Mouse (Mus musculus) thymus, postnatal 14 days (tissue): Measurements from ENCODE around the gene Neu1.
"Not testable (repeated sequence)": the region's sequence is repeated elsewhere in the genome, so short reads cannot be mapped to it uniquely, and the experiment has no call there.

Experiments
- DNase-seq: peaks from one replicate; pipeline ENCODE4 v3.0.0; 2021

The Neu1 gene

DNA sequence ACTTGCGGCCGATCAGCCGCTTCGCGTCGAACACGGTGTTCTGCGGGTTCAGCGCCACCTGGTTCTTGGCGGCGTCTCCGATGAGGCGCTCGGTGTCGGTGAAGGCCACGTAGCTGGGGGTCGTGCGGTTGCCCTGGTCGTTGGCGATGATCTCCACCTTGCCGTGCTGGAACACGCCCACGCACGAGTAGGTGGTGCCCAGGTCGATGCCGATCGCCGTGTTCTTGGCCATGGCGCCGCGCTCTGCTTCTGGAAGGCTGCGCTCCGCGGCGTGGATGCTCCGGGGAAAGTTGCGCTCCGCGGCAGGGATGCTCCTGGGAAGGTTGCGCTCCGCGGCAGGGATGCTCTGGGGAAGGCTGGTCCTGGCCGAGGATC, 40.6 kb downstream of the Neu1 start:
- not testable (repeated sequence) for DNase-seq

DNA sequence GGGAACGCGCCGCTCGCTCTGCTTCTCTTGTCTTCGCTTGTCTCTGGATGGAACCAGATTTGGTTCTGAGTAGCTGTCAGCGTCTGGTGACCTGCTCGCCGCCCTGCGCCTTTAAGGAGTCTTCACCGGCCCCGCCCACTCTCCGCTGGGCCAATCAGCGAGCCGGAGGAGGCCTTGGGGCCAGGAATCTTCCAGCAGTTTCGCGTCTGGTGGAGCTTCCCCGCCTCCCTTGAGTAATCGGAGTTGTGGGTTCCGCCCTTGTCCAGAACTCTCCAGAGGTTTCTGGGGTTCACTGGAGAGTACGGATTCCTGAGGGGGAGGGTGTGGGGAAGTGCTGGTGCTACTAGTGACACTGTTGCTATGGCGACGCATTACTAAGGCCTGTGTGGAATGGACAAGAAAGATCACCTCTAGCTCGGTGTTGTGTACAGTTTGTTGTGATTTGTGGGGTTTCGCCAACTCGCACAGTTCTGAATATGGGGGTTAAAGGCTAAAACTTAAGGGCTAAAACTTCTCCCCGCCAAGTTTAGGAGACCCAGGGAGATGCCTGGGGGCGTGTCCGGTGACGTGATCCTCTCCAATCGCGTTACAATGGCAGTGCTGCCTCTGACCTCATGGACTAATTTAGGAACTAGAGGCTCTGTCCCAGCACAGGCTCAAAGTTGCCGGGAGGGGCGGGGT, 41.2 kb downstream of the Neu1 start, which contains the start of the genes Hspa1a and Hspa1l:
Hspa1a (minus strand) TSS at position 88 of the 681 bp plus-strand sequence.
Hspa1l (plus strand) TSS at position 635 of the 681 bp plus-strand sequence.
- peak; percentile 58 for DNase-seq

DNA sequence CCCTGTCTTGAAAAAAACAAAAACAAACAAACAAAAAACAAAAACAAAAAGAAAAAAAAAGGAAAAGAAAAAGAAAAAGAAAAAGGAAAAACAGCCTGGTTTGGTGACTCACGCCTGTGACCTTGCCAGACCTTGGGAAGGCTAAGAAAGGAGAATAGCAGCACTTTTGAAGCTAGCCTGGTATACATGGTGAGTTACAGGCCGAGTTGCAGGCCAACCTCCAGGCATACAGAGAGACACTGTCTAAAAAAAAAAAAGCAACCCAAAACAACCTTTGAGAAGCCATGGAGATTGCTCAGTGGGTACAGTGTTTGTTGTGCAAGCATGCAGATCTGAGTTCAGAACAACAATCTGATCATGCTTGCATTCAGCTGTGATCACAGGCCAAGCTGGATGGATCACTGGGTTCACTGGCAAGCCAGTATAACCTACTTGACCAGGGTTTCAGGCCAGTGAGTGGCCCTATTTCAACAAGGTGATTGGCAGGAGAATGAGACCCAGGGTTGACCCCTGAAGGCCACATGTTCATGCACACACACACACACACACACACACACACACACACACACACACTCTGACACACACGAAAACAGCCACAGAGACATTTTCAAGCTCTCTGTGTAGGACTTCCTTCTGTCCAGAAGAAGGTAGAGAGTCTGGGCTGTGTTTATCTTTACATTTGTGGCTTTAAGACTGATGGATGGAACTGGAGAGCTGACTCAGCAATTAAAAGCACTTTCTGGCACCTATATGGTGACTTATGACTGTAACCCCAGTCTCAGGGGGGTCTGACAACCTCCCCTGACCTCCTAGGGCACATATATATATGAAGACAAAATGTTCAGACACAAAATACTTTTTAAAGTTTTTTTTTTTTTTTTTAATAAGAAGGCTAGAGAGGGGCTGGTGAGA, 44.8 kb downstream of the Neu1 start:
- DNase-seq: no peak

DNA sequence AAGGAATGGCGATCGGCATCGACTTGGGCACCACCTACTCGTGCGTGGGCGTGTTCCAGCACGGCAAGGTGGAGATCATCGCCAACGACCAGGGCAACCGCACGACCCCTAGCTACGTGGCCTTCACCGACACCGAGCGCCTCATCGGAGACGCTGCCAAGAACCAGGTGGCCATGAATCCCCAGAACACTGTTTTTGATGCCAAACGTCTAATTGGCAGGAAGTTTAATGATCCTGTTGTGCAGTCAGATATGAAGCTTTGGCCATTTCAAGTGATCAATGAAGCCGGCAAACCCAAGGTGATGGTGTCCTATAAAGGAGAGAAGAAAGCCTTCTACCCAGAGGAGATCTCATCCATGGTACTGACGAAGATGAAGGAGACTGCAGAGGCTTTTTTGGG, 45.9 kb downstream of the Neu1 start:
- no peak for DNase-seq

GRCm38 (mm10) chr17:34978239-34978638, 47.2 kb downstream of the Neu1 start:
- no peak for DNase-seq

- DNase-seq: no peak
Observed at GRCm38 (mm10) chr17:34979631-34980030, 48.6 kb downstream of the Neu1 start.

- DNase-seq: peak; percentile 54
Observed at GRCm38 (mm10) chr17:34980655-34981054, 49.6 kb downstream of the Neu1 start.

DNA sequence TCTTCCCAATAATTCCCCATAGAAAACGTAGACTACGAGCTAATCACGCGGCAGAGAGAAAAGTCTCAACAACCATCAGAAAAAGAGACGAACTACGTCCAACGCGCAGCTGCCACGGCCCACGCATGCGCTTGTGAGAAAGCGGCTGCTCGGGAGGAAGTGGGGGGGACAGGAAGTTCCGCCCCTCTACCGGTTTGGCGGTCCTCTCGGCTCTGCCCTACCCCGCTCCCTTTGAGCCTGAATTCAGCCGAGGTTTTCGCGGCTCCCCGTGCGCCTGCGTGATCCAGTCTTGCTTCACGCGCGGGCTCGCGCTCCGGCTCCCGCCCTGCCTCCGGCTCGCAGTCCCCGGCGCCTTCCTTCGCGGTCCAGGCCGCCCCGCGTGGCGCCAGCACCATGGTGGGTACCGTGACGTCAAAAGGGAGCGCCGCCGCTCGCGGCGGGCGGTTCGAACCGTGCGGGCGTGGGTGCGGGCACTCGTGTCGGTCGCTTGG, 50.7 kb downstream of the Neu1 start, which contains the start of gene Lsm2:
Lsm2 (plus strand) TSS at position 173 of the 491 bp plus-strand sequence.
- peak; percentile 93 for DNase-seq

DNA sequence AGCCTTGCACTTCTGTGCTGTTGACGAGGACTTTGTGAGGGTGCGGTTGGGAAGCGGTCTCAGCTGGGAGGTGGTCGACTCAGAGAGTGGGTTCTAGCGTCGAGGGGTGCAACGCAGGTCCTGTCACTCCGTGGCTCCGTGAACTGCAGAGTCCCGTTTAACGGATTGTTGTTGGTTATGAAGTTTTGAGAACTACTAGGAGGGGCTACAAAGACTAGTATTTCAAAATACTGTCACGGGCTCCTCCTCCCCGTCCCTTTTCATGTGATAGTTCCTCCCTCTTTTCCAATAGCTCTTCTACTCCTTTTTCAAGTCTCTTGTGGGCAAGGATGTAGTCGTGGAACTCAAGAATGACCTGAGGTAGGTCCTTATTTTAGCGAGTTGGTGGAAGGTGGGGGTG, 51.3 kb downstream of the Neu1 start:
- no peak for DNase-seq

GRCm38 (mm10) chr17:34984218-34984617, 53.2 kb downstream of the Neu1 start:
- DNase-seq: no peak
